Mouse (Mus musculus) CD8-positive naive resting alpha-beta T cell, adult 2 months (primary cell): ENCODE results near the gene Gm527.

Source experiments
- DNase-seq, 2 experiments: peaks; one replicate each; pipeline ENCODE4 v3.0.0; 2022; ENCODE audit warnings: low read depth in 2 of 2, low spot score in 2 of 2

The Gm527 gene

GRCm38 (mm10) chr12:64917578-64918471, at the start of gene Gm527:
TSS of gene Gm527 (plus strand) at chr12:64917906.
- DNase-seq, result peak; percentile 86 to 92

DNA sequence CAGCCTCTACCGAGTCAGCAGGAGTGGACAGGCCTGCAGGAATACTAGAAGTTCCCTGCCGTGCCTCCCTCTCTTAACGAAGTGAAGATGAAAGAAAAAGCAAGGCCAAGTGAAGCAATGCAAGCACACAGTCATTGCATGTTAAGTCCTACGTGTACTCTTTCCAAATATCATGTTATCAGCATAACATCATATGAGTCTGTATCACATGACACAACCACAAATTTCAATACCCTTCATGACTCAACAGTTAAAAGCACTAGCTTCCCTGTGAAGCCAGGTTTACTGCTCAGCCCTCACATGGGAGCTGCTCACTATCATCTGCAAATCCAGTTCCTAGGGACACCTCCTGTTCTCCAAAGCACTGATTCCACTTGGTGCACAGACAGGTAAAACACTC, 46.6 kb upstream of the Gm527 start:
- no peak for DNase-seq

DNA sequence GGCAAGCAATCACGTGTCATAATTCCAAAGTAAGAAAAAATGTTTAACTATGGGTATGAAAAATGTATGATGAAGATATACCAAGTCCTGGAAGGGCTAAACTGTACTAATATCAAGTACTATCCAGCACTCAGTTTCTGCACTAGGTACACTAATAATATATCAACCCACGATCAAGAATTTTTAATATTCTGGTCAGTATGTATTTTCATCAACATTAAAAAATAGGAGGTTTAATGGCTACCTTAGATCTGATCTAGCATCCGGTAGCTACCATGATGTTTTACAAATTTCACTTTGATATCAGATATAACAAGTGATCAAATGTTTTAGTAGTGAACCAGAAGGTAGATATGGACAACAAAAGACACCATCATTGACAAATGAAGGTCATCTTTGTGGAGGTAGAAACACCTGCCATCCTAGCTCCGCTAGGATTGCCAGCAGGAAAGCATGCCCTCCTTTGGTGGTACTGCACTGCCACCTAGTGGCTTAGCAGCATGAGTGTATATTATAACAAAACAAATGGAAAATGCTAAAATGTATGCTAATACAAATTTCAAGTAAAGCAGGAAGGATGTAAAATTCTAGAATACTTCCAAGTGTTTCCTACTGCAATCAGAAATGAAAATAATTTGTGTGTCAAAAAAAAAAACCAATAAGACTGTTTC, 20.5 kb upstream of the Gm527 start:
- peak; percentile 11 to 34 for DNase-seq

DNA sequence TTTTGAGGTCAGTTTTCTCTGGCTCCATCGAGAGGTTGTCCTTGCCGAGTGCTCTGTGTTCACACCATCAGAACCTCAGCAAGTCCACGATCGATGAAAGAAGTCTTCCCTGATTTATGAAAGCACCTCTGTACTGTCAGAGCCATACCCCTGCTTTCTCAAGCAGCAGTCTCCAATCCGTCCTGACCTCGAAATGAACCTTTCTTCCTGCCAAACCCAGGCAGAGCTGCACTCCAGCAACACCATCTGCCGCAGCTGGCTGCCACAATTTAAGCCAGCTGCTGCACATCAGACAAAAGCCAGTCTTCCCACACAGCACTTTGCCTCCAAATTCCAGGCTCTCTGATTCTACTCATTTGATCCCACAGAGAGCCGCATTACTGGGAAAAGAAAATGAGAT, 15.2 kb upstream of the Gm527 start:
- DNase-seq, result no peak

GRCm38 (mm10) chr12:64903186-64903585, 14.5 kb upstream of the Gm527 start:
- DNase-seq, result no peak

DNA sequence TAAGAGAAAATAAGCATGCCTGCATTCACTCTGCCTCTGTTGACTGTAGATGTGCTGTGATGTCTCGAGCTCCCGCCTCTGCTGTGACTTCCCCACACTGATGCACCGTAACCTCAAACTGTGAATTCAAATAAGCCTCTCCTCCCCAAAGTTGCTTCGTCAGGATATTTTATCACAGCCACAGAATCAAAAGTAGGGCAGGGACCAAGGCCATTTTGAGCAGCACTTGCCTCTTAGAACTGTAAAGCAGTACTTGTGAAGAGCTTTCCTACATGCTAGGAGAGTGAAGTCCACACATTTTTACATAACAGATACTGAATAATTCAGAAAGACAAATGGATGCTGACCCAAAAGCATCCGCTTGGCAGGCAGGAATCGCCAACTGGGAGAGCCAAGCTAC, 4.7 kb upstream of the Gm527 start:
- DNase-seq, result no peak

- no peak for DNase-seq
Observed at GRCm38 (mm10) chr12:64916735-64917134, 971 bp upstream of the Gm527 start.

- DNase-seq, result peak in 1 of 2 experiments; percentile 20
Observed at GRCm38 (mm10) chr12:64937493-64937892, 19.8 kb downstream of the Gm527 start.

DNA sequence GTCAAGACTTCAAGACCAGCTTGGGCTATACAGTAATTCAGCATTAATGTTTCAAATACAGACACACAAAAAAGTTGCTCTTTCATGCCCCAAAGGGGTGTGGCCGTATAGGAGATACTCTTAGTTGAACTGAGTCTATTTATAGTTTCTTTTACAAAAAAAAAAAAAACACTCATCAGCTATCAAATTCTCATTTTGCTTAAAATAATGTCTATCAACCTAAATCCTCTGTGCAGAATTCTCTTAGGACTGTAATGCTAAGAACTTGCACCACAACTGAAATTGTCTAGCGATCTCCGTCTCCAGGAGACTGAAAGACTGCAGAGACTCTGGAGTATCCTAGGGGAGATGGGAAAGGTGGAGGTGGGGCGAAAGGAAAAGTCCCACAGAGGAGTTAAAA, 46.9 kb downstream of the Gm527 start:
- no peak for DNase-seq

- DNase-seq, result peak; percentile 99
Observed at GRCm38 (mm10) chr12:64965124-64966026, 47.7 kb downstream of the Gm527 start, which contains the start of the genes Klhl28 and Togaram1. TSS of gene Klhl28 (minus strand) at chr12:64965534. TSS of gene Togaram1 (plus strand) at chr12:64965804.

GRCm38 (mm10) chr12:64966101-64966631, 48.5 kb downstream of the Gm527 start:
- DNase-seq, result peak; percentile 62 to 65

DNA sequence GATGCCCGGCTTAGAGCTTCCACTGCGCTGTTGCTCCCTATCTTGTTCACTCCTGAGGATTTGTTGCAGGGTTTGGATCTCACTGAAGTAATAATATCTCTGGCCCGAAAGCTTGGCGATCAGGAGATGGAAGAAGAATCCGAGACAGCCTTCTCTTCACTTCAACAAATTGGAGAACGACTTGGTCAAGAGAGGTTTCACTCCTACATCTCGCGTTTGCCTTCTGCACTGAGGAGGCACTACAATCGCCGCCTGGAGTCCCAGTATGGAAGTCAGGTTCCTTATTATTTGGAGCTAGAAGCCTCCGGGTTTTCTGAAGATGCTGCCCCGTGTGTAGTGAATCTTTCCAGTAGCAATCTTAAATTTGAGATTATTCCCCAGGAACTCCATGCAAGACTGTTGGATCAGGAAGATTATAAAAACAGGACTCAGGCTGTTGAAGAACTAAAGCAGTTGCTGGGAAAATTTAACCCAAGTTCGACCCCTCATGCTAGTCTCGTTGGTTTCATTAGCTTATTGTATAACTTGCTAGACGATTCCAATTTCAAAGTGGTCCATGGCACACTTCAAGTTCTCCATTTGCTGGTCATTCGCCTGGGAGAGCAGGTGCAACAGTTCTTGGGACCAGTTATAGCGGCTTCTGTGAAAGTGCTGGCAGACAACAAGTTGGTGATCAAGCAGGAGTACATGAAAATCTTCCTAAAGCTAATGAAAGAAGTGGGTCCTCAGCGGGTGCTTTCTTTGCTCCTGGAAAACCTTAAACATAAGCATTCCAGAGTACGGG, 49.1 kb downstream of the Gm527 start:
- peak in 1 of 2 experiments; percentile 1 for DNase-seq

DNA sequence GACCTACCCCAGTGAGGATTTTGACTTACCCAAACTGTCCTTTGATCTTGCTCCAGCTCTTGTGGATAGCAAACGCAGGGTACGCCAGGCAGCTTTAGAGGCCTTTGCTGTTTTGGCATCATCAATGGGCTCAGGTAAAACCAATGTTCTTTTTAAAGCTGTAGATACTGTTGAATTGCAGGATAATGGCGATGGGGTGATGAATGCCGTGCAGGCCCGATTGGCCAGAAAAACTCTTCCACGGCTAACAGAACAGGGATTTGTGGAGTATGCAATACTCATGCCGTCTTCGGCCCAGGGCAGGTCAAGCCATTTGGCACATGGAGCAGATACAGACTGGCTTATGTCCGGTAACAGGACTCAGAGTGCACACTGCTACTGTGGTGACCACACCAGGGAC, 49.8 kb downstream of the Gm527 start:
- peak in 1 of 2 experiments; percentile 2 for DNase-seq

GRCm38 (mm10) chr12:64968067-64968466, 50.4 kb downstream of the Gm527 start:
- no peak for DNase-seq

DNA sequence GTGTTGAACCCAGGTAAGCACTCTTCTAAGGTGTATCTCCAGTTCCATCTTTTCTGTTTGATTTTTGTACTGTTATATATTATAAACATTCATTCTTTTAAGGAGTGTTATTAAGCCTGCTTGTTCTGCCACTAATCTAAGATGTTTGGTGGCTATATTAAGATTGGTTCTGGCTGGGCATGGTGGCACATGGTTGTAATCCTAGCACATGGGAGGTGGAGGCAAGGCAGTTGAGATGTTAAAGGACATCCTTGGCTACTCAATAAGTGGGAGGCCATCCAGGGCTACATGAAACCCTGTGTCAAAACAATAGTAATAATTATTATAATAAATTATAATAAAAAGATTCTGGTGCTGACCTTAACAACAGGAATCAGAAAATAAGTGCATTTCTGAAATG, 53.7 kb downstream of the Gm527 start:
- no peak for DNase-seq

DNA sequence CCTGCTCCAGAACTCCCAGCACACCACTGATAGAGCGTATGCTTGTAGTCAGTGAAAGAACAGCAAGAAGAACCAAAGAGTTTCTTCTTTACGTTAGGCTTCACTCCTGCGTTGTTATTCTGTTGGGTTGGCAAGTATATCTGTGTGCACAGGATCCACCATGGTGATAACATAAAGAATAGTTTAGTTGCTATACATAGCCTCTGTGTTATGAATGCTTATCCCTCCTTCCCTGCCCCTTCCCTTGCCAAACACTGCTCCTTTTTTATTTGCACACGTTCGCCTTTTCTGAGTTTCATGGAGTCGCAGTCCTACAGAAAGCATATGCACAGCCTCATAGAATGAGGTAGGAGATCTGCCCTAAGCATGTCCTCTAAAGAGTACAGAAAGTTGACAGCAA, 54.4 kb downstream of the Gm527 start:
- DNase-seq, result no peak
